Mouse (Mus musculus): ENCODE data around the gene A730071L15Rik.

DNA sequence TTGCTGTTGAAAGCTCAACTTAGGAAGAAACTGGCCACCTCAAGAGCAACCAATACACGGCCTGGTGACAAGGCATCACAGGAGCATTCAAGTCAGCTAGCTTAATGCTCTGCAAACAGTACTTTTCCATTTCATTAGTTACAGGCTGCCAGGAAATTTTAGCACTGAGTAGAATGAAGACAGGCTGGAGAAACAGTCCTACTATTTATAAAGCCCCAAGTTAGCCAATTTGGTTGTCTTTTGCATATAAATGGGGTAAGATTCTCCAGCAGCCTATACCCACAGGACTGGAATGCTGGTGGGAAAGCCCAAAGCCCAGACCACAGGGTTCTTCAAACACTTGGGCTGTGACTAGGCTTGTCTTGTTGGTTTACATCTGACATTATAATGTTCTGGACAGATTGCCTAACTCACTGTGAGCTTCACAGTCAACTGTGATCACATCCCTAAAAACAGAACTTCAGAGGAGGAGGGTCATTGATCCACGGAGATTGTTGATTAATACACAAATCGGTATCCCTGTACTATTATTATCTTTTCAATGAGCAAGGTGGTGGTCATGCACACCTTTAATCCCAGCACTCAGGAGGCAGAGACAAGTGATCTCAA, 39.1 kb upstream of the A730071L15Rik start:
- TF ChIP-seq CTCF (IDR thresholded peaks at IDR 0.05; ENCODE audit: low read depth, low read length) (no peak), TAL1 (conservative IDR thresholded peaks at IDR 0.05; ENCODE audit: low read depth, low read length) (no peak), POLR2AphosphoS5 (IDR thresholded peaks at IDR 0.05; ENCODE audit: insufficient replicate concordance, low read depth, low read length) (no peak), GATA1 (IDR thresholded peaks at IDR 0.05; ENCODE audit: borderline replicate concordance, low read length) (no peak)
